Mouse (Mus musculus): ENCODE data around the gene Muc20.
A peak's percentile ranks its signal among the peaks of the same experiment; 100 is the strongest.

The Muc20 gene

GRCm38 (mm10) chr16:32797426-32797689, at the start of gene Muc20:
Muc20 (minus strand) TSS chr16:32797435.
- no peak for DNase-seq (ENCODE audit: low spot score in 2 of 2)

DNA sequence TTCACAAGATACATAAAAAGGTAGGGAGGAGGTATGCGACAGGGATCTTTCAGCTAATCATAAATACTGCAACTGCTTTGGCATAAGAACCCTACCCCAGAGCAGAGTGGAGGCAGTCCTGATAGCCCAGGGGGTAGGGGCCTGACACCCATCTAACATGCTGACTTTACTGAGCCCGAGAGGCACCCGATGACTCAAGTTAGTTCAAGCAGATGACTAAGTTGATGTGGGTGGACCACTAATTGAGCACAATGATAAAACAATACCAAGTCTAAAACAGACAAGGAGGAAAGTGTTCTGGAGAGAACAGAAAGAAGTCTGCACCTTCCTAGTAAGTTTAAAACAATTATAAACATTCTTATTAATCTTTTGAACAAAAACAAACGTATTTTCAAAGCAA, 34.3 kb upstream of the Muc20 start:
- no peak for DNase-seq (ENCODE audit: low spot score in 2 of 2)

- no peak for DNase-seq (ENCODE audit: low spot score in 2 of 2)
Observed at GRCm38 (mm10) chr16:32829104-32829503, 31.9 kb upstream of the Muc20 start.

DNA sequence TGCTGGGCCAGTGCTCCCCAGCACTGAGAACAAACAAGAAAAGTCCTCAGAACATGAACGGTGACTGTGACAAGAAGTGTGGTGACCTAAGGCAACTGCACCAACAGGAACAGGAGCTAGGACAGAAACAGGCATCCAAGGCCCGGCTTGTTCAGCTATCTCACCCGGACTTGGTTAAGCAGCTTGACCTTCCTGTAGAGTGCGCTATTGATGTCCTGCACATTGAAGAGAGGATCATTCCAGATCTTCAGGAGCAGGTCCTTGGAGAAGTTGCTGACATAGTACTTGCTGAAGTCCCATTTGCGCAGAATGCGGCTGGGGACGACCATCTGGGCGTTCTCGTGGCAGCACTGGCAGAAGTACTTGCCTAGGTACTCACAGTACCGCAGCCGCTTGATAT, 29.3 kb upstream of the Muc20 start:
- no peak for DNase-seq (ENCODE audit: low spot score in 2 of 2)

DNA sequence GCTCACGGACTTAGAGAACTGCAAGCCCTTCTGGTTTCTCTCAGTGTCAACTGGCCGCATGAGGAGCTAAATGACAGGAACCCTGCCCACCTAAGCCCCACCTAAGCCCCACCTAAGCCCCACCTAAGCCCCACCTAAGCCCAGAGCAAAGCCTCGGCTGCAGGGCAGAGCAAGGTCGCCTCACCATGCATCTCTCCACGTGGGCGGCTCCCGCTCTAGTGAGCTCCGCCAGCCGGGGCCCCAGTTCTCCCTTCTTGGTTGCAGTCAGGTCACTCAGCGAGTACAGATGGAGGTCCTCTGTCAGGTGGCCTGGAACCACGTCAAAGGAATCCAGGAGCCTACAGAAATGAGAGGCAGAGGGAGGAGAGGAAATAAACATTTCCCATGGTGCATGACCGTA, 28.1 kb upstream of the Muc20 start:
- no peak for DNase-seq (ENCODE audit: low spot score in 2 of 2)

DNA sequence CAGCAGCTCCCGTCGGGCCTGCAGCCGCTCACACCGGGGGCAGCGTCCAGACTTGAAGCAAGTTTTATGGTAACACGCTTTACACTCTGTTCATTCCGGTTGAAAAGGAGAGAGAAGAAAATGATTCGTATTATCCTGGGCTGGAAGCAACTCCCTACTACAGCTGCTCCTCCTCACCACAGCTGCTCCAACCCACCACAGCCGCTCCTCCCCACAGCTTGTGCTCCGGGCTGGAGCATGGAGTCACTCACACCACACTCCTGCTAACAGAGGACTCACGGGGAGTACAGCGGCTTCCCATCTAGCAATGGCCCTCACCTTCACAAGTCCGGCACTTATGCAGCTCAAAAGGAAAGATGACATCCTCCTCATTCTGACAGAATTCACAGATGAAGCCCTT, 26.8 kb upstream of the Muc20 start:
- no peak for DNase-seq (ENCODE audit: low spot score in 2 of 2)

DNA sequence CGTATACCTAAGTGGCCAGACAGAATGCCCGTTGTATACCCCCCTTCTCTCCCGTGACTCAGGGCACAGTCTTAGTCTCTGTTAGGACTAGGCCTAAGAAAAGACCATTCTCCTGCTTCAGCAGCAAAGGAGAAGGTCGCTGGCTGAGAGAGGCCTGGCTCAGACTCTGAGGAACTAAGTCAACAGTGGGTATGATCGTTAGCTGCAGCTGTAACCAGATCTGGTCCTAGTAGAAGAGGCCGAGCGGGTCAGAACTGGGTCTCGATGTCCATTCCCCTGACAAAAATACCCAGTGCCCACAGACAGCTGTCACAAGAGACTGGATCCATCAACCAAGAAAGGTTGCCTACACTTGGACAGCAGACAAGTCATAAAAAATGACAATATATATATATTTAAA, 26.3 kb upstream of the Muc20 start:
- DNase-seq (ENCODE audit: low spot score in 2 of 2), result no peak

GRCm38 (mm10) chr16:32822881-32823280, 25.6 kb upstream of the Muc20 start:
- no peak for DNase-seq (ENCODE audit: low spot score in 2 of 2)

DNA sequence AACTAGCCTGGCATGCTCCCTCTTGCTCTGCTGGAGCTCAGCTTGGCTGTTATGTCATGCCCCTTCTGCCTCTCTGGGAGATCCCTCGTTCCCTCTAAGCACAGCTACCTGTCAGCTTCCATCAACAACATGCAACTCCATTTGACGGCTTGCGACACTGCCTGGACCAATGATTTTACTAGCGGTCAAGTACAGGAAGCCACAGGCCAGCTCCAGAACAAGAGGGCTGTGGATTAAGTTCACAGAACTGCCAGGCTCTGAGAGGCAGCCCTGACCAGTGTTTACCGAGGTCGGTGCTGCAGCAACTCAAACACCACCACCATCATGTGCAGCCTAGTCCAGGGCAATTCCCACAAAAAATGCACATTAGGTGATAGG, 25.2 kb upstream of the Muc20 start:
- no peak for DNase-seq (ENCODE audit: low spot score in 2 of 2)

DNA sequence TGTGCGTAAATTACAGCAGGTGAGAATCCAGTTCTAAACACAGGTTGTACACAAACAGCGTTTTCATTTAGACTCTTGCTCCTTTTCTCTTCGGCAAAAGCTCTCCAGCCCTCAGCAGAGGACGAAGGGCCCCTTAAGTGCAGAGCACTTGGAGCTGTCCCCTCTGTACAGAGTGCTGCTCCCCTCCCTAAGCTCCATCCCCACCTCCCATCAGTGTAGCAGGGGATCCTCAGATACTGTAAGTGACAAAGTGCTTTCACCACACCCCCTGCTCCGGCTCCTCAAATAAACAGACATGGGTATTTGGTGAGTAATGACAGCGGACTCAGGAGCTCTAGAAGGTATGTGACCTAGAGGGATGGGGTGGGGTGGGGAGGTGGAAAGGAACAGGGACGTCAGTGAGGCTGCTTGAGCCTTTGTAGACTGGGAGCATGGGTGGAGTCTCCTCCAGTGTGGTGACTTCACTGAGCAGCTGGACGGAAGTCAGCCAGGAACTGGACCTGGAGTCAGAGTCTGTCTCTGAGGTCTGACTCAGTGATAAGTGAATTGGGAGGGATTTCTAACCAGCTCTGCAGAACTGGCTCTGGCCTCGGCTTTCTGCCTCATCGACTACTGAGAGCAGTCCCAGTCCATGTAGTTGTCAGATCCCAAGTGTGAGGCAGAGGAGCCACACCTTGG, 24.7 kb upstream of the Muc20 start:
- no peak for DNase-seq (ENCODE audit: low spot score in 2 of 2)

DNA sequence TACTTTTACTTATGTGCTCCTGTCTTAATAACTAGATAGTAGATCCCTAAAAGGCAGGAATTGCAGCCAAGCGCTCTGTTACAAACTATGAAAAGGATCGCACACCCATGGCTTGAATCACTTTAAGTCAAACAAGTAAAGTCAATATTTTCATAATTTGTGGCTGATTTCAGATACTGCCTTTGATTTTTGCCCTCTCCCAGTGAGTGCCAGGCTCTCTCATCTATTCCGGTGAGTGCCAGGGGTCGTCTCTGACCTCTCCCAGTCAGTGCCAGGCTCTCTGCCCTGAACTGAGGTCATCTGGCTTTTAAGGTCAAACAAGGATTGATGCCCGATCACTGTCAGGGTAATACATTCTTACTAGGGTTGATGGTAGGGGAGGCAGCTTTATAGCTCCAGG, 21.2 kb upstream of the Muc20 start:
- no peak for DNase-seq (ENCODE audit: low spot score in 2 of 2)

DNA sequence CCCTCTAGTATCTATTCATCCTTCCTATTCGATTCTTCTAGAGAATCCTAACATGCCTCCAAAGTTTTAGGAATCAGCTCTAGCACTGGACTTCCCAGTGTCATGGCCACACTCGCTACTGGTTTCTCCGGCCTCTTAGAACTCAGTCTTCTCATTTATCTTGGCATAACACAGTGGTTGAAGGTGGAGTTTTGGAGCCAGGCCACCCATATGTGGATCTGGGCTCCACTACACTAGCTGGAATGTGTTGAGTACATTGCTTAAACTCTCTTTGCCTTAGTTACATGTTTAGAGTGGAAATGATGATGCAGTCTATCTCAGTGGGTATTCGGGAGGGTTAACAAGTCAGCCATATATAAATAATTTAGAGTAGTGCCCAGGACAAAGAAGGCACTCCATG, 20.8 kb upstream of the Muc20 start:
- no peak for DNase-seq (ENCODE audit: low spot score in 2 of 2)

GRCm38 (mm10) chr16:32815160-32815605, 17.9 kb upstream of the Muc20 start:
- no peak for DNase-seq (ENCODE audit: low spot score in 2 of 2)

GRCm38 (mm10) chr16:32814539-32814938, 17.3 kb upstream of the Muc20 start:
- DNase-seq (ENCODE audit: low spot score in 2 of 2), result no peak

GRCm38 (mm10) chr16:32813771-32814170, 16.5 kb upstream of the Muc20 start:
- no peak for DNase-seq (ENCODE audit: low spot score in 2 of 2)

- DNase-seq (ENCODE audit: low spot score in 2 of 2), result no peak
Observed at GRCm38 (mm10) chr16:32813362-32813761, 16.1 kb upstream of the Muc20 start.

- peak; percentile 57 to 78 for DNase-seq (ENCODE audit: low spot score in 2 of 2)
Observed at GRCm38 (mm10) chr16:32812888-32813361, 15.7 kb upstream of the Muc20 start.

GRCm38 (mm10) chr16:32810321-32810720, 13.1 kb upstream of the Muc20 start, which contains the start of gene Smbd1:
Smbd1 (minus strand) TSS chr16:32810477.
- DNase-seq (ENCODE audit: low spot score in 2 of 2), result no peak

DNA sequence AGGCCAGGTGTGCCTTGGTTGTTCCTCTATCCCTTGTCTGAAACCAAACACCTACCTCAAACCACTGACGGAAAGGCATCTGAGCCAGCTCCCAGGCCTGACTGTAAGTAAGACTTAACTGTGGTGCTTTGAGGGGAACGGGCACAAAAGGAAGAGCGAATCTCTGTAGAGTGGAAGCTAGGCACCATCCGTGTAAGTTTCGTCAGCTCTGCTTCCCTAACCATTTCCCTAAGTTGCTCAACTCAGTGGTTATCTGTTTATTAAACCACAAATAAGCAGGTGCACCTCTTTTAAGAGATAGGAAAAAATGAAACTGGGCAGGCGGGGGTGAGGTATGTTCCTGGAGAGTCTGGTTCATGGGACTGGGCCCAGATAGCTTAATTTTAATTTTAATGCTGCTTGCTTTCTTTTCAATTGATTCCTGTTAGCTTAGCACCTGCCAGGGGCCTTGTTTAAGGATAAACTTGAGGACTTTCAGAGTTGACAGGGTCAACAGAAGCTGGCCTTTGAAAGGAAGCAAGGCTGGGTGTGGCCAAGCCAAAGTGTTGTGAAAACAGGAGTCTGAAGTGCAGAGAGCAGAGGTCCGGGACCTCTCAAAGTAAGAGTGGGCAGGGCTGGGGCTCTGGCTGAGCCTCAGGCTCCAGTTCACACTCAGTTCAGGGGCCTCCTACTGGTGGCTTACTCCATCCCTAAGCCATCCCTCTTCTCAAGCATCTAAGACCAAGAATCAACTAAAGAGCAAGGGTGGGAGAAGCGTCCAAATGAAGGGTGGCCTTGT, 10.4 kb upstream of the Muc20 start:
- no peak for DNase-seq (ENCODE audit: low spot score in 2 of 2)

DNA sequence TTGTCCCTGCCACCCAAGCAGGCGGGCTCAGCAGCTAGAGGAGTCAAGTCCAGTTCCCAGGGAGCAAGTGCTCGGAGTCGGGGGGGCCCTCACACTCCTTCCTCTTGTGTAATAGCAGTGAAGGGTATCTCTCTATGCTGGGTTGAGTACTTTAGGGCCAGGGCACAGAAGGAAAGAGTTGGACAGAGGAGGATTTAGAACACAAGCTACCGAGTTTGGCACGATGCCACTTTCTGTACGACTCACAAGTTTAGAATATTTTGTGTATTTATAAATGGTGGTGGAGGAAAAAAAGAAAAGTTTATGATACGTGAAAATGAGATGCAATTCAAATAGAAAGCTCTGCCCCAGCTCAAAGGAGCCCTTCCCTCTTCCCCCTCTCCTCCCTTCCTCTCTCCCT, 7.9 kb upstream of the Muc20 start:
- DNase-seq (ENCODE audit: low spot score in 2 of 2), result no peak

DNA sequence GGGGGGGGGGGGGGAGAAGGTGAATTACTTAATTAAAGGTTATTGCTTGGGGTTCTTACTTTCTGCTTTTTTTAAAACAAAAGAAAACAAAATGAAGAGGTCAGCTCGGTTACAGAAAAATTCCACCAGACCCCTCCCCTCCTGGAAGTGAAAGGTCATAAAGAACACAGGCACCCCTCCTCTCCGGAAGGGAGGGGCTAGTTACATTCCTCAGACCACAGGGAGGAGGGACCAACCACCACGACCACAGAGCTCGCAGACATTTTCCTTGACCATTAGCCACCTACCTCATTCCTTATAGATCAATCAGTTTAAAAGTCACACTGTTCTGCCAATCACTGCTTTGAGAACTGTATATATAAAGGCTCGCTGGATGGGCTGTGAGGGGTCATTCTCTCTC, 6.7 kb upstream of the Muc20 start:
- DNase-seq (ENCODE audit: low spot score in 2 of 2), result no peak

- DNase-seq (ENCODE audit: low spot score in 2 of 2), result peak; percentile 17 to 32
Observed at GRCm38 (mm10) chr16:32803252-32803853, 6.1 kb upstream of the Muc20 start.

Measured in frontal cortex, postnatal 14 days (tissue).